Mouse (Mus musculus) myocyte (in vitro differentiated cells): ENCODE results near the gene Calm5. TPM values are rescaled to one million over a fixed set of nuclear protein-coding genes. Genes with fewer than 3 reads are reported as not detected.
"Not testable (repeated sequence)": the region's sequence is repeated elsewhere in the genome, so short reads cannot be mapped to it uniquely, and the experiment has no call there.

Experiments
- H3K27me3 ChIP-seq: one replicate; pipeline ENCODE4 v1.6.1; 2011; ENCODE audit not compliant: control insufficient read depth, insufficient read depth, insufficient read length
- H3K36me3 ChIP-seq: one replicate; pipeline ENCODE4 v1.6.1; 2011; ENCODE audit not compliant: control insufficient read depth, insufficient read depth
- H3K4me2 ChIP-seq: one replicate; pipeline ENCODE4 v1.6.1; 2011; ENCODE audit warnings: low read depth, control low read depth
- H3K4me3 ChIP-seq: one replicate; pipeline ENCODE4 v1.5.1; 2011; ENCODE audit warnings: mild to moderate bottlenecking, control low read depth, moderate library complexity
- H3K79me2 ChIP-seq: one replicate; pipeline ENCODE4 v1.6.1; 2011; ENCODE audit not compliant: control insufficient read depth, insufficient read depth
- H3ac ChIP-seq: one replicate; pipeline ENCODE4 v1.6.1; 2011; ENCODE audit not compliant: control insufficient read depth, insufficient read length
- CEBPB ChIP-seq: IDR thresholded peaks from 2 replicates; pipeline ENCODE4 v1.6.1; 2011; ENCODE audit warnings: mild to moderate bottlenecking, moderate library complexity; ENCODE audit not compliant: poor library complexity, insufficient read depth, severe bottlenecking
- E2F4 ChIP-seq: IDR thresholded peaks from one replicate; pipeline ENCODE4 v1.6.1; 2011; ENCODE audit warnings: mild to moderate bottlenecking, control low read depth, moderate library complexity; ENCODE audit not compliant: insufficient read depth
- MAX ChIP-seq: IDR thresholded peaks from one replicate; pipeline ENCODE4 v1.6.1; 2011; ENCODE audit warnings: low read depth, mild to moderate bottlenecking, control low read depth
- MYOD1 ChIP-seq, 3 experiments: IDR thresholded peaks; one replicate each; pipeline ENCODE4 v1.6.1; 2011; ENCODE audit warnings: control low read depth in 2 of 3, low read depth in 2 of 3, mild to moderate bottlenecking in 2 of 3, moderate library complexity in 1 of 3; ENCODE audit not compliant: insufficient read length in 2 of 3, control insufficient read depth in 1 of 3
- MYOG ChIP-seq, 3 experiments: IDR thresholded peaks; one replicate each; pipeline ENCODE4 v1.6.1; 2011; ENCODE audit warnings: control low read depth in 2 of 3, low read depth in 2 of 3, mild to moderate bottlenecking in 2 of 3; ENCODE audit not compliant: insufficient read length in 2 of 3, control insufficient read depth in 1 of 3, insufficient read depth in 1 of 3
- POLR2A ChIP-seq: IDR thresholded peaks from one replicate; pipeline ENCODE4 v1.6.1; 2011; ENCODE audit warnings: low read depth, mild to moderate bottlenecking, control low read depth, moderate library complexity; ENCODE audit not compliant: insufficient read length
- POLR2AphosphoS2 ChIP-seq: IDR thresholded peaks from one replicate; pipeline ENCODE4 v1.6.1; 2011; ENCODE audit warnings: low read depth, control low read depth; ENCODE audit not compliant: insufficient read length
- REST ChIP-seq: IDR thresholded peaks from one replicate; pipeline ENCODE4 v1.6.1; 2011; ENCODE audit warnings: mild to moderate bottlenecking, control low read depth, moderate library complexity; ENCODE audit not compliant: insufficient read depth, insufficient read length
- SRF ChIP-seq: IDR thresholded peaks from one replicate; pipeline ENCODE4 v1.6.1; 2011; ENCODE audit warnings: low read depth; ENCODE audit not compliant: control insufficient read depth, insufficient read length
- TCF12 ChIP-seq: IDR thresholded peaks from one replicate; pipeline ENCODE4 v1.6.1; 2011; ENCODE audit warnings: mild to moderate bottlenecking, control low read depth; ENCODE audit not compliant: poor library complexity, insufficient read depth, severe bottlenecking
- TCF3 ChIP-seq: IDR thresholded peaks from one replicate; pipeline ENCODE4 v1.6.1; 2011; ENCODE audit warnings: low read depth, control low read depth; ENCODE audit not compliant: insufficient read length
- USF1 ChIP-seq: IDR thresholded peaks from one replicate; pipeline ENCODE4 v1.6.1; 2011; ENCODE audit warnings: low read depth, mild to moderate bottlenecking, control low read depth, moderate library complexity
- polyA plus RNA-seq: library from polyadenylated mRNA; unstranded; fragments of >200 nt; fragmentation: generic; extraction: Trizol; gene quantifications from one replicate; pipeline ENCODE4 v1.2.1, GENCODE M21; 2012; ENCODE audit warnings: missing spikeins

Calm5 gene
- polyA plus RNA-seq, 1 experiment: not detected

DNA sequence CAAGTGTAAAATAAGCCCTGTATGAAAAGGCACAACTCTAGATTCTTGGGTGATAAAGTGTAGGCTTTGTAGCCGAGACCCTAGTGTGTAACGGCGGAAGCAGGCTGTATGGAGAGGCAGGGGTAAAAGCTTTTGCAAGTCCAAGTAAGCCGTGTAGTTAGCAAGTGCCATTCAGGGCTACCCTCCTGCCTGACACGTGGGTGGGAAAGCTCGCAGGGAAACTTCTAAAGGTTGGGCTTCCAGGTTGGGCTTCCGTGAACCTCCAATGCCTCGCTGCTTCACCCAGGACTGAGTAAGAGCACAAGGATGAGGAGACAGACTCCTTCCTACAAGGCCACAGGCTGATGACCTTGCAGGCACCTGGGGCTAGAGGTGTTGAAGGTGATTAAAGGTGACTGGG is 40.6 kb downstream of the Calm5 start:
- no peak overlapping the region for H3ac ChIP-seq
- H3K4me2 ChIP-seq: no peak overlapping the region
- TF ChIP-seq CEBPB (no peak), TCF3 (no peak), POLR2A (no peak), USF1 (no peak), REST (no peak), E2F4 (no peak)
- H3K4me3 ChIP-seq: no peak overlapping the region
- H3K36me3 ChIP-seq: no peaks in the 10 kb centered on the region
- H3K79me2 ChIP-seq: peaks cover 29% of the 10 kb centered on the region
- H3K27me3 ChIP-seq: no peaks in the 10 kb centered on the region

DNA sequence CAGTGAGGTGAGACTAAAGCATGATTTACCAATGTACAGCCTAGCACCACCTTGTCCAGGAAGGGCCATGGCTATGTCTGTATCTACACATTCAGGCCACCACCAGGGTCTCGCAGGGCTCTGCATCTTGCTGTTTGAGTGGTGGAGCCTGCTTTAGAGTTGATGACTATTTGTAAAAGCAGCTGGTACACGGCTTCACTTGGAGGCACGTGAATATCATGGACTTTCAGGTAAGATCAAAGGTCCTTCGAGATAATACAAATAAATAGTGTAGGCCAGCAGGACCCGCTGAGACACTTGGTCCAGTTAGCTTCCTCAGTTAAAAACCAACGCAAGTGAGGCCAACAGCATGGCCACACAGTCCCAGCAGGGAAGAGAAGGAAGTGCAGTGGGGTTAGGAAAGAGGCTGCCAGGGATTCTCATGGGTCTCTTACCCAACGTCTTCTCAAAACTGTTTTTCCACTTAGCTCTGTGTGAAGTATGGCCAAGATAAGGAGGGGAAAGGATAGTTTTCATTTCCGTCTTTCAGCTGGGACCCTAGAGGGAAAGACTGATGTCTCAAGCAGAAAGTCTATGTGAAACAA is 41.5 kb downstream of the Calm5 start:
- Histone ChIP-seq H3K79me2 (peaks cover 27% of the 10 kb centered on the region), H3K4me2 (no peak overlapping the region), H3K4me3 (no peak overlapping the region), H3K36me3 (no peaks in the 10 kb centered on the region), H3ac (no peak overlapping the region), H3K27me3 (no peaks in the 10 kb centered on the region)
- no peak for TF ChIP-seq POLR2AphosphoS2
- no peak for TF ChIP-seq SRF
- no peak for TF ChIP-seq MYOD1 (IDR thresholded peaks at IDR 0.05; ENCODE audit: control insufficient read depth in 1 of 3, insufficient read length in 2 of 3, low read depth in 2 of 3)
- TF ChIP-seq POLR2A: no peak
- TF ChIP-seq TCF3: no peak
- TF ChIP-seq E2F4: no peak
- TF ChIP-seq CEBPB: no peak
- TF ChIP-seq MYOG (IDR thresholded peaks at IDR 0.05; ENCODE audit: control insufficient read depth in 1 of 3, insufficient read depth in 1 of 3, insufficient read length in 2 of 3, low read depth in 2 of 3): no peak
- no peak for TF ChIP-seq REST
- TF ChIP-seq TCF12: no peak
- TF ChIP-seq MAX: no peak
- TF ChIP-seq USF1: no peak

DNA sequence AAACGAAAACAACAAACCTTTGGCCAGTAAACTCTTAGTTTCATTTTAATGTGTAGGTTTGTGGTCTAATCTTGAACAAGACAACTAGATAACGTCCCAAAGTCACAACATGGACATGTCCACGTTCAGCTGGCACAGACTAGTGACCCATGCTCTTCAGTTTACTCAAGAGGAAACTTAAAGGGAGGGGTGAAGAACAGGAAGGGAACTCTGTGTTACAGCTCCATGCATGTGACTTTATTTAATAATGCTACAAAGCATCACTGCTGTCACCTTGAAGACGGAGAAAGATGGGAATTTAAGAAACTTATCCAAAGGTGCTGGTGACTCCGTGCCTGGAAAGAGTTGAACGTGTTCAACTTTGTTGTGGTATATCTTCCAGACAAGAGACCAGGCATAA is 42.1 kb downstream of the Calm5 start:
- TF ChIP-seq USF1 (no peak), CEBPB (no peak), MYOG (IDR thresholded peaks at IDR 0.05; ENCODE audit: control insufficient read depth in 1 of 3, insufficient read depth in 1 of 3, insufficient read length in 2 of 3, low read depth in 2 of 3) (no peak), REST (no peak), MYOD1 (IDR thresholded peaks at IDR 0.05; ENCODE audit: control insufficient read depth in 1 of 3, insufficient read length in 2 of 3, low read depth in 2 of 3) (no peak), POLR2AphosphoS2 (no peak), E2F4 (no peak), POLR2A (no peak), TCF3 (no peak), MAX (no peak), SRF (no peak), TCF12 (no peak)
- H3K79me2 ChIP-seq: peaks cover 22% of the 10 kb centered on the region
- no peaks in the 10 kb centered on the region for H3K27me3 ChIP-seq

DNA sequence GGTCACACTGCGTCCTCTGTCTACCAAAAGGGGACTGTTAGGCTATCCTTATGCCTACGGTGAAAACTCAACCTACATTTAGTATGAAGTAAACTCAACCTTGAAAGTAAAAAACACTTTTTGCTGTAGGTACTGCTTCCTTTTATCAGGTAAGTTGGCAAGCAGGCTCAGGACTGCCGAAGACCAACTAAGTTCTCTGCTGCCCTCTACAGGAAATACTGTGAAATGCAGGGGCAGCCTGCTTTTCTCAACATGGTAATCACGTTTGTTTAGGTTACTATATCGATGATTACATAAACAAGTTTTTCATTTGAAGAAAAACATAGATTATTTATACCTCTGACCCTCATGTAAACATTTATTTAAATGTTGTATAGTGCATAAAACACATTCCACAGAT is 42.9 kb downstream of the Calm5 start:
- H3K36me3 ChIP-seq: no peaks in the 10 kb centered on the region
- no peaks in the 10 kb centered on the region for H3K27me3 ChIP-seq
- H3ac ChIP-seq: no peak overlapping the region
- H3K4me2 ChIP-seq: no peak overlapping the region
- H3K4me3 ChIP-seq: no peak overlapping the region
- TF ChIP-seq MAX: no peak
- TF ChIP-seq E2F4: no peak
- TF ChIP-seq POLR2AphosphoS2: no peak
- TF ChIP-seq REST: no peak
- no peak for TF ChIP-seq USF1
- no peak for TF ChIP-seq MYOG (IDR thresholded peaks at IDR 0.05; ENCODE audit: control insufficient read depth in 1 of 3, insufficient read depth in 1 of 3, insufficient read length in 2 of 3, low read depth in 2 of 3)
- peaks cover 13% of the 10 kb centered on the region for H3K79me2 ChIP-seq

More for the DNA sequence above, 42.1 kb downstream of the Calm5 start:
- H3K4me2 ChIP-seq: no peak overlapping the region
- no peak overlapping the region for H3K4me3 ChIP-seq
- H3K36me3 ChIP-seq: no peaks in the 10 kb centered on the region
- H3ac ChIP-seq: no peak overlapping the region

DNA sequence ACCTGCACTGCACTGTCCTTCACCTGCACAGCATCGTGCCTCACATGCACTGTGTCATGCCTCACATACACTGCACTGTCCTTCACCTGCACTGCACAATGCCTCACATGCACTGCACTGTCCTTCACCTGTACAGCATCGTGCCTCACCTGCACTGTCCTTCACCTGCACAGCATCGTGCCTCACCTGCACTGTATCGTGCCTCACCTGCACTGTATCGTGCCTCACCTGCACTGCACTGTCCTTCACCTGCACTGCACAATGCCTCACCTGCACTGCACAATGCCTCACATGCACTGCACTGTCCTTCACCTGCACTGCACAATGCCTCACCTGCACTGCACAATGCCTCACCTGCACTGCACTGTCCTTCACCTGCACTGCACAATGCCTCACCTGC is 44.2 kb downstream of the Calm5 start:
- H3K36me3 ChIP-seq, H3K27me3 ChIP-seq, H3K4me3 ChIP-seq, H3K79me2 ChIP-seq, H3K4me2 ChIP-seq: not testable (repeated sequence)
- H3ac ChIP-seq: peak overlapping the region; percentile 23
